Mouse (Mus musculus) erythroid progenitor cell, adult 5-6 weeks (primary cell): Measurements from ENCODE around the gene Bard1. TPM values are rescaled to one million over a fixed set of nuclear protein-coding genes. Genes with fewer than 3 reads are reported as not detected.

Source experiments
- ATAC-seq: replicated peaks from 2 replicates; pipeline ENCODE4 v1.8.0; 2016; ENCODE audit warnings: moderate number of reproducible peaks, mild to moderate bottlenecking, moderate TSS enrichment, inconsistent platforms; ENCODE audit not compliant: poor library complexity, low FRiP score, severe bottlenecking
- total RNA-seq, 2 experiments: library from RNA; stranded (forward) in 1 of 2; stranded (reverse) in 1 of 2; fragments of 150-400 nt in 1 of 2; fragments of 186-747, 209-891 nt in 1 of 2; gene quantifications; 2 replicates each; pipeline versions ENCODE4 v1.2.3 to v1.2.4; 2015 to 2017; ENCODE audit warnings: low replicate concordance in 2 of 2

Bard1 gene
- 52.6 and 62.0 TPM in 2 replicates for total RNA-seq (2015; ENCODE audit: low replicate concordance)
- 44.6 and 50.4 TPM in 2 replicates for total RNA-seq (2017; ENCODE audit: low replicate concordance)

GRCm38 (mm10) chr1:71102344-71103173 lies at the start of gene Bard1:
Gene Bard1, minus strand, starts transcription at chr1:71103146.
- peak; percentile 88 for ATAC-seq

GRCm38 (mm10) chr1:71127171-71127570 lies 24.2 kb upstream of the Bard1 start:
- ATAC-seq = no peak

GRCm38 (mm10) chr1:71118511-71118910 lies 15.6 kb upstream of the Bard1 start:
- no peak for ATAC-seq

GRCm38 (mm10) chr1:71117253-71117652 lies 14.3 kb upstream of the Bard1 start:
- no peak for ATAC-seq

- no peak for ATAC-seq
These were observed 12.8 kb upstream of the Bard1 start for GRCm38 (mm10) chr1:71115781-71116180.

- ATAC-seq = no peak
These were observed 6.9 kb upstream of the Bard1 start for GRCm38 (mm10) chr1:71109858-71110257.

GRCm38 (mm10) chr1:71106127-71106526 lies 3.2 kb upstream of the Bard1 start:
- ATAC-seq = no peak

- no peak for ATAC-seq
These were observed 2.8 kb upstream of the Bard1 start for GRCm38 (mm10) chr1:71105724-71106123.

GRCm38 (mm10) chr1:71103174-71103864 lies 373 bp upstream of the Bard1 start:
- ATAC-seq = peak; percentile 44

- ATAC-seq = no peak
These were observed 1.5 kb downstream of the Bard1 start for GRCm38 (mm10) chr1:71101369-71101970.

- no peak for ATAC-seq
These were observed 2.2 kb downstream of the Bard1 start for GRCm38 (mm10) chr1:71100591-71101368.

- no peak for ATAC-seq
These were observed 2.9 kb downstream of the Bard1 start for GRCm38 (mm10) chr1:71099945-71100515.

- peak; percentile 71 for ATAC-seq
These were observed 6.9 kb downstream of the Bard1 start for GRCm38 (mm10) chr1:71096031-71096430.

- no peak for ATAC-seq
These were observed 7.6 kb downstream of the Bard1 start for GRCm38 (mm10) chr1:71095211-71095805.

GRCm38 (mm10) chr1:71075651-71076050 lies 27.3 kb downstream of the Bard1 start:
- ATAC-seq = no peak

GRCm38 (mm10) chr1:71070771-71071170 lies 32.2 kb downstream of the Bard1 start:
- ATAC-seq = 0 out of 2 replicates have a peak, but pooled peaks have one; percentile 25

- no peak for ATAC-seq
These were observed 34.1 kb downstream of the Bard1 start for GRCm38 (mm10) chr1:71068728-71069304.

GRCm38 (mm10) chr1:71063885-71064492 lies 39.0 kb downstream of the Bard1 start:
- ATAC-seq = no peak
